Mouse (Mus musculus): Measurements from ENCODE around the gene Fam45a.
"Not testable (repeated sequence)": the region's sequence is repeated elsewhere in the genome, so short reads cannot be mapped to it uniquely, and the experiment has no call there.

Gene Fam45a

DNA sequence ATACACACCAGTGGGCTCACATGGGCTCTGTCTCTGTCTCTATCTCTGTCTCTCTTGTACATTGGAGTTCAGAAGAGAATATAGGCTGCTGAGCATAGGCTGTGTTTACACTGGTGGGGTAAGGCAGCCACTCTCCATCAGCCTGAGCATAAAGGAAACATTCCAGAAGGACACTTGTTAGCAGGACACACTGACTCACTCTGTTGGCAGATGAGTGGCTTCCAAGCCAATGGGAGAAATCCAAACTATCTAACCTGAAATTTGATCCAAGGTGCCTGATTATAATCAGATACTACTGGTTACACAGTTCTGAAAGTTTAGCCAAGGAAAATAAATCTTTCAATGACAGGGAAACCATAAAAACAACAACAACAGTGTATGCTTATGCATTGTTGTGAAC is 34.3 kb downstream of the Fam45a start:
- in situ Hi-C loops (cut with MseI, MboI) = no loop called here

DNA sequence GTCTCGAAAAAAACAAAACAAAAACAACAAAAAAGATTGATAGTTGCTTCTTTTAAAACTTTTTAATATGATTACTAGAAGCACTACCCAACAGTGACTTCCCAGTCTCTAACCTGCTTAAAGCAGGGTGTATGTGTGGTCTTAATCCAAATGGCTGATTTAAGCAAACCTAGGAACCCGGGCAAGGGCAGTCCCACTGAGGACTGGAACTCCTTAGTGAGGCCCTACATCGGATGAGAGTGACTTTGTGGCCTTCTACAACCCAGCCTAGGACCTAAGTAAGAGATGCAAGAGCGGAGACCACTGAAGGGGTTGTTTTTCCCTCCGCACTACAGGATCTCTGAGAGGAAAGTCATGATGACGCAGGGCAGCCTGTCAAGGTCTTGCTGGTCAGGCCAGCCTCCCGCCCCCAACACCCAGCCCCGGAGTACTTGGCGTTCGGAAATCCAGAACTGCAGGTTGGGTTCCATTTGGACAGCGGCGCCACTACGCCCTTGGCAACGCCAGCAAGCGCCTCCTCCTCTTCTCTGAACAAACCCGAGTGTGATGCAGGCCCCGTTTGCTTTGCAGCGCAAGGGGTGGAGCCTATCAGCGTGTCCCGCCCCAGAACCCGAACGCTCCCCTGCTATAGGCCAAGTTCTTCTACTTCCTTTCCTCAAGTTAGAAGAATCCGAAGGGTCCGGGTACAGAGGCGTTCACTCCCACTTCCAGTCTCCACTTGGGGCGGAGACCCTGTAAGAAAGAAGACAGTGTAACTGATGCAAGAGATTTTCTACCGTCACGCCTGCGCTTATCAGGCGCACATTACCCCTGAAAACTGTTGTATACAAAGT is 49.7 kb downstream of the Fam45a start, which contains the start of gene Sfxn4:
TSS of gene Sfxn4 (minus strand) at position 612 of the 833 bp plus-strand sequence.
- in situ Hi-C loops (cut with MseI, MboI) = no loop called here

DNA sequence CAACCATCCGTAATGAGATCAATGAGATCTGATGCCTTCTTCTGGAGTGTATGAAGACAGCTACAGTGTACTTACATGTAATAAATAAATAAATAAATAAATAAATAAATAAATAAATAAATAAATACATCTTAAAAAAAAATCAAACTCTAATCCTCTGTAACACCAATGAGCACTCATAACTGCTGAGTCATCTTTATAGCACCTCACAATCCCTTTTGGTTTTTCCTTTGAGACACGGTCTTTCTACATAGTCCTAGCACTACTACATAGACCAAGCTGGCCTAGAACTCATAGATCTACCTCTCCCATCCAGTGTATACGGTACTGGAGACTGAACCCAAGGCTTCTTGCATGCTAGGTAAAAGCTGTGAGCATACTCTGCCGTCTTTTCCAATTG is 54.8 kb downstream of the Fam45a start:
- in situ Hi-C loops (cut with MseI, MboI) = not testable (repeated sequence)

DNA sequence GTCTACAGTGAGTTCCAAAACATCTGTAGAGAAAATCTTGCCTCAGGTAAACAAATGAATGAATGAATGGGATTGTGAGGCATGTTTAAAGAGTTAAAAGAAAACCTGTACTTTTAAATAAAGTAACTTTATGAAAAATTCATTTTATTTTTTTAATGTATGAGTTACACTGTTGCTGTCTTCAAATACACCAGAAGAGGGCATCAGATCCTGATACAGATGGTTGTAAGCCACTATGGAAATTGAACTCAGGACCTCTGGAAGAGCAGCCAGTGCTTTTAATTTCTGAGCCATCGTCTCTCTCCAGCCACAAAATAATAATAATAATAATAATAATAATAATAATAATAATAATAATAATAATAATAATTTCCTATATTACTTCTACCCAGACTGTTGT is 59.1 kb downstream of the Fam45a start:
- in situ Hi-C loops (cut with MseI, MboI) = no loop called here

DNA sequence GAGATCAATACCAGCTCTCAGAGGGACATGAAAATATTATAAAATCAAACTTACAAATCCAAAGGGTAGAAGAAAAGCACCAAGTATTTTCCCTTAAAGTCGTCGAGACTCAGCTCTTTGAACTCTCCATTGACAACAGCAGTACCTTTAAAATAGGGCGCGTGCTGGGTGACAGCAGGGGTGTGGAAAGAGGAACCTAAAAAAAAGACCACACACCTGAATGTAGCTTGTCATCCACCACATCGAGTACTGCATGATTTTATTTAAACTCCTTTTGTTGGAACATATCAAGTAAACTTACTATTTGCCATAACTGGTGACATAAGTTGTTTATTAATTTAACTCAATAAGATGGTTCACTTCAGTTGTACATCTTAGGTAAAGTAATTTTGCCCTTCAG is 60.0 kb downstream of the Fam45a start:
- in situ Hi-C loops (cut with MseI, MboI) = no loop called here

DNA sequence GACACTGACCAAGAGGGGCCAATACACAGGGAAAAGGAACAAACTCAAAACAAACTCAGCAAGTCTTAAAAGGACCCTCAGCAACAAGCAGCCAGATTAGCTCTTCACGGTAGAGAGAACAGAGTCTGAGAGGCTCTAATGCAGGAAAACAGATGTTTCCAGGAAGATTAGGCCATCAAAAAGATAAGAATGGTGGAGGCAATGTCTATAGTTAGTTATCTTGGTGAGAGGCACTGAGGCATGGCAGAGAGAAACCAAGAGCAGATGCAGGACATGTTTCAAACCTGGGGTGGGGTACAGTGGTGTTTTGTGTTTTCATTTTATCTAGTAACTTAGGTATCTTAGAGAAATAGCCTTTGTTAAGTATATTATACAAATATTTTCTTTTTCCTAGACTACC is 60.9 kb downstream of the Fam45a start:
- in situ Hi-C loops (cut with MseI, MboI) = no loop called here

DNA sequence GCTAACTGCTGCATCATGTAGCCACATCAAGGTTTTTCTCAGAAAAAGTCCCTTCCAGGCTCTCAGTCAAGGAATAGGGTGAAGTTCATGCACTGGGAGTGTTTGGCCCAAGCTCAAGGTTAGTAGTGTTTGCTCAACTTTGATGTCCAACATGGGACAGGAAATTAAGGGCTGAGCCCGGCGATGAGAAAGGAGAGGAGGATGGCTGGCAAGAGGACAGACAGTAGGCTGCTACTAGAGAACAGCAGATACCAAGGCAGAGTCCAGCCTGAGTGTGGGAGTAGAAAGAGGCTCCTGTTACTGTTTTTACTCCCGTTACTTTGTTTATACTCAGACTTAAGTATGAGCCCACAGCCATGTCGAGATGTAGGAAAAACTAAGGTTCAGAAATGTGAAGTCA is 62.1 kb downstream of the Fam45a start:
- in situ Hi-C loops (cut with MseI, MboI) = no loop called here

DNA sequence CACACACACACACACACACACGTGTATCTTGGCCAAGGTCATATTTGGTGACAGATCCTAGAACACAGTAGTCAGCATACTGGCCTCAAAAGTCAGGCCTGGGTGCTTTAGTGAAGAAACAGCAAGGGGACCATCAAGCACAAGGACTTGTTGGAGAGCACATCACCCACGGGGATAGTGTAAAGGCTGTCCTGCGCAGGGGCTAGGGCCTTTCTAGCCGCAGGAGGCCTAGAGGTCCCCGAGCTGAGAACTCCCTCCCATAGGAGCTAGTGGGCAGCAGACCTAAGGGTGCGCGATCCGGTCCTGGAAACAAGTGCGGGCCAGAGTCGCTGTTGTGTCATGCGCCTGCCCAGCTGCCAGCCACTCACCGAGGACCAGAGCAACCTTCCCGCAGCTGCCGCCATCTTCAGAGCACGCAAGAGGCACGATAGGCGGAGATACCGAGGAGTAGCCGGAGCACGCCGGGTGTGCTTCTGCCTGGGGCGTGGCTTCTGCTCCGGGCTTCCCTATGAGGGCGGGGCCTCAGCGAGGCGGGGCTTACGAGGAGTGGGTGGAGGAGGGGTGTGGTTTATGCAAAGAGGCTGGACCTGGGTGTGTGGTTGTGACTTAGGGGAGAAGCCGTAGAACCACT is 62.8 kb downstream of the Fam45a start, which contains the start of gene Prdx3:
TSS of gene Prdx3 (minus strand) at position 493 of the 631 bp plus-strand sequence.
- in situ Hi-C loops (cut with MseI, MboI) = no loop called here

DNA sequence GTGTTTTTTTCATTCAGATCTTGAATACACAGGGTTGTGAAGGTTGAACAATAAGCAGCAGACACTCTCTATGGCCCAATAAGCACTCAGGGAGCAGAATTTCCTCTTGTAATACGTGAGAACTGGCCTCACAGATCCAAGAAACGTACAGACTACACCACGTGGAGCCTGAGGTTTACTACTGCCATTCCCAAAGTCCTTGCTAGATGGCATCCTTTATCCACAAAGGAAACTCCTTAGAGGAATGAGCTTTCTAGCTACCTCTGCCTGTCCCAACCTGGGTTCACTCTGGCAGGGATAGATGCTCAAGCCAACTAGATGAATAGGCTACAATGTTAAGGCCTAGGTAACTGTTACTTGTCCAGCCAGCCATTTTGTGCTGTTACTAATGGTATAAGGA is 71.7 kb downstream of the Fam45a start:
- in situ Hi-C loops (cut with MseI, MboI) = loop anchor here in 1 of 2 experiments (5.0 kb wide), 1 partner anchor 204 kb away; no protein-coding TSS in a partner anchor

Data from mouse trophoblast stem cell (cell line).